Mouse (Mus musculus): ENCODE results near the gene Olfr551.
"Not testable (repeated sequence)": the region's sequence is repeated elsewhere in the genome, so short reads cannot be mapped to it uniquely, and the experiment has no call there.

Olfr551 gene

DNA sequence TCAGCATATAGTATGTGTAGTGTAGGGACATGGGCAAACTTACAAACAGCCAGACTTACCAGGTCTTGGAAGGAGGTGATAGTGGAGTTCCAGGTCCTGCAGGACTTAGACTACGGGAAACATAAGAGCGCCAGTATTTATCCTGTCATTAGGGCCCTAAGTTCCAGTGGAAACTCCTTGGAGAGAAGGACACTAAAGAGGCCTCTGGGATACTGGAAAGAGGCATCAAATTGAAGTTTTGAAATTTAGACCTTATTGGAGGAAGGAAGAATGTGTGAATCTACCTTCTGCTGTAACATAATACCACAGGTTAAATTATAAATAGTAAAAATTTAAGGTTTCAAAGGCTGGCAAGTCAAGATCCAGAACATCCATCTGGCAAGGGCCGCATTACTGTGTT is at the start of gene Olfr551:
Olfr551 (minus strand) TSS at position 101 of the 400 bp plus-strand sequence.
- DNase-seq (ENCODE audit: extremely low read depth, insufficient read length, low spot score), result no peak

DNA sequence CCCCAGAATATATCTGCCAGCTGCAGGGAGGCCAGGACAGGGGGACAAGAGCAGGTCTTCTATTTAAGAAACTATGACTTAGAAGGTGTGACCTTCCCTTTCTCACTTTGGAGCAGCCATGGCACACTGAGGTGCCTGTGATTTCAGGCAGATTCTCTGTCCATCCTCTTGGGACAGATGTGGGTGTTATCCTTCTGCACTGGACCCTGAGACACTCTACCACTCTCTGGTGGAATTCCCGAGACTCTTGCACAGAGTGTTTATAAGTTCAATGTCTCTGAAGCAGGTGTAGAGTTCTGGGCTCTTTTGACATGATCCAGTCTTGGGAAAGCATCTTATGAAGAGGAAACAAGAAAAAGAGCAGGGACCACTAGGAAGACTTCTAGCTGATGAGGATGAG is 46.4 kb upstream of the Olfr551 start, which contains the start of gene Olfr554:
Olfr554 (plus strand) TSS at position 301 of the 400 bp plus-strand sequence.
- DNase-seq (ENCODE audit: extremely low read depth, insufficient read length, low spot score), result no peak

DNA sequence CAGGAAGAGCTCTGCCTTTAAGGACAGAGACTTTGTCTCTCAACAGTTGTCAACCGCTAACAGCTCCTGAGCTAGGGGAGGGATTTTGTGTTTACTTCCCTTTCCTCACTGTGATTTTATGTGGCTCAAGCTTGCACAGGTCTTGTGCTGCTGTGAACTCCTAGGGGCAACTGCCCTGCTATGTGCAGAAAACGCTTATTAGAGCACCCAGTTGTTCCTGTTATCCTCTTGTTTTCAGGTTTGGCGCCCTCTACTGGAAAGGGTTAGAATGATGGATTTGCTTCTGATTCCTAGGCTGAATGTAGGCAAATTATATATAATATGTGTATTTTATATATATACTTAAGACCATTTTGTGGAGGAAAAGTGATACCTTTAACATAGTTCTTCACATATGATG is 45.0 kb upstream of the Olfr551 start:
- no peak for DNase-seq (ENCODE audit: extremely low read depth, insufficient read length, low spot score)

DNA sequence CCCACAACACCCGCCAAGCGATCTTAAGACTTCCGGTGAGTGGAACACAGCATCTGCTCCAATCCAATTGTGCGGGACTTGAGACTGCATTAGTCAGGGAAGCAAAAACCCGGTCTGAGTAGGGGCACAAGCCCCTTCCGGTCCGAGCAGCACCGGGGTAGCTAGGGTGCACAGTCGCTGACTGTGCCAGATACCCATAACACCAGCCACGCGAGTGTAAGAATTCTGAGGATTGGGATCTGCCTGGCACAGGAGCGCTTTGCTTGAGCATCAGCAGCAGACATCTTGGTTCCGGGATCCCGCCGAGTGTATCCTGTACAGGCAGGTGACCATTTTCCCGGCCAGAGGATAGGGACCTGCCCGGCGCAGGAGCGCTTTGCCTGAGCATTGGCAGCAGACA is 28.7 kb upstream of the Olfr551 start:
- not testable (repeated sequence) for DNase-seq (ENCODE audit: extremely low read depth, insufficient read length, low spot score)

- no peak for DNase-seq (ENCODE audit: extremely low read depth, insufficient read length, low spot score)
Measured at GRCm38 (mm10) chr7:102619608-102620007, 27.9 kb upstream of the Olfr551 start.

DNA sequence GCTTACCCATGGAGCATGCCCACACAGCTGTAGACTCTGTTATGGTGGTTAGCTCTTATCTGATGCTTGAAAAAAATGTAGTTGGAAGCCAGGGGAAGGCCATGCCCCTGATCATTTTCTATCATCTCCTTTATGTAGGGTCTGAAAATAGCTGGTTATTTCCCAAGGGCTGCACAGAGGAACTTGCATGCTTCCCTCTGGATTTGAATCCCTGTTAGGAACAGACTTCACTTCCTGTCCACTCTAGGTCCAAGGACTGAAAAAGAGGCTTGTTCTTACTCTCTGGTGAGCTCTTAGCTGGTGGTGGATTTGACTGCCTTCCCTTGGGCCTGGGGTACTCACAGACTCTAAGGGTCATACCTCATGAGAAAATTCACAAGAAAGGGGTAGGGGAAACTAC is 26.4 kb upstream of the Olfr551 start, which contains the start of gene Olfr553:
Olfr553 (minus strand) TSS at position 101 of the 400 bp plus-strand sequence.
- no peak for DNase-seq (ENCODE audit: extremely low read depth, insufficient read length, low spot score)

DNA sequence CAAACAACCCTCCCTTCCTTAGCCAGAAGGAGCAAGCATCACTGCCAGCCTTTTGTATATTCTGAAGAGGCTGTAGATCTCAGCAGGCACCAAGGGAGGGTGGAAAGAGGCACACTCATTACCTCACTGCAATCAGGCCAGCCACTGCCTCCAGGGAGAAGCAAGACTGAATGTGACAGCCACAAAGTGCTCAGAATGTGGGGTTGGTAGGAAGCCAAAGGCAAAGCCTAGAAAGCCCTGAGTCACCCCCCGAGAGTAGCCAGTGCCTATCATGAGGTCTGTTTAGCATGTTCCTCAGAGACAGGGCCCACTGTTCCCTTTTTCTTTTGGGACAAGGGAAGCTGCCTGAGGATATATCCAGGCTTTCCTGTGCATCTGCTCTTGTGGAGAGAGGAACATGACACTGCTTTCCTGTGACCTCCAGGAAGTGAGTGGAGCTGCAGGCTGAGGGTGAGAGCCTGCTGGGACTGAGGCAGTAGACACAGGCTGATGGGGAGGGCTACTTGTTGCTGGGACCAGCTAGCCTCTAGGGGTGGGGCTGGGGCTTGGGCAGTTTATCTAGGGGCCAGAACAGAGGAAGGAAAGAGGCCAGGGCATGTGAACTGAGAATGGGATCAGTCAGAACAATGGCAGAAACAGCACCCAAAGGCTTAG is 5.8 kb upstream of the Olfr551 start, which contains the start of gene Olfr552:
Olfr552 (plus strand) TSS at position 393 of the 654 bp plus-strand sequence.
- DNase-seq (ENCODE audit: extremely low read depth, insufficient read length, low spot score), result peak; percentile 16

DNA sequence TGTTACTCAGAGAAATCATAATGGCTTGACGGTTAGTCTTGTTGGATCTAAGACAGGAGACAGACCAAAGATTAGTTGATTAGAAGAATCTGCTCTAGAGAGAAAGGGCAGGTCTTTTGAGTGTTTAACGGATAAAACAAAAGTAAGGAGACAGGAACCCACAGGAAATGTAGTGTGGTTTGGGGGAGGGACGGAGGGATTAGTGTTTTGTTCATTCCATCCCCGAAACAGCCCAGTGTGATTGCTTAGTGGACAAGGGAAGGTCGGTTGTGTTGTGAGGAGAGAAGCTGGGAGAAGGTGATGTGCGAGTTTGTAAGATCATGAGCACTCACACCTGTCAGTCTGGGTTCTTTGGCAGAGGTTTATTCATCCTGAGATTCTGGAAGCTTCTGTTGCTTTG is 15.7 kb downstream of the Olfr551 start:
- no peak for DNase-seq (ENCODE audit: extremely low read depth, insufficient read length, low spot score)

- no peak for DNase-seq (ENCODE audit: extremely low read depth, insufficient read length, low spot score)
Measured at GRCm38 (mm10) chr7:102573174-102573830, 18.4 kb downstream of the Olfr551 start.

GRCm38 (mm10) chr7:102571142-102571541 is 20.5 kb downstream of the Olfr551 start, which contains the start of gene Olfr550:
Olfr550 (plus strand) TSS chr7:102571442.
- no peak for DNase-seq (ENCODE audit: extremely low read depth, insufficient read length, low spot score)

DNA sequence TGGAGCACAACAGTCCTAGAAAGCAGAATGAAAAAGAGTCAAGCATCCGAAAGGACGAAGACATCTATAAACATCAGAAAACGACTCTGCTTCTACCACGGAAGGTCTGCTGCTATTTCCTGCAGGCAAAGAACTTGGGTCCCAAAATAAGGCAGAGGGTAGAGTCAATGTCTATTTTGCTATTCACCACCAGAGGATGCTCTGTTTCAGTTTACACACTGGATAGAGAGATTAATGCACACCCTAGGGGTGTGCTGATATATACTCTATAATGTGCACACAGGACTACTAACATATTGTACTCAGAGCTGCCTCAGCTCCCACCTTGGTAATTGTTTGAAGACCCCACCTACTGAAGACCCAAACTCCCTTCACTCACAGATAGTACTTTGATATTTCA is 25.5 kb downstream of the Olfr551 start:
- DNase-seq (ENCODE audit: extremely low read depth, insufficient read length, low spot score), result no peak

GRCm38 (mm10) chr7:102564999-102565997 is 26.4 kb downstream of the Olfr551 start, which contains the start of gene Trim21:
Trim21 (minus strand) TSS chr7:102565486.
- peak; percentile 85 for DNase-seq (ENCODE audit: extremely low read depth, insufficient read length, low spot score)

DNA sequence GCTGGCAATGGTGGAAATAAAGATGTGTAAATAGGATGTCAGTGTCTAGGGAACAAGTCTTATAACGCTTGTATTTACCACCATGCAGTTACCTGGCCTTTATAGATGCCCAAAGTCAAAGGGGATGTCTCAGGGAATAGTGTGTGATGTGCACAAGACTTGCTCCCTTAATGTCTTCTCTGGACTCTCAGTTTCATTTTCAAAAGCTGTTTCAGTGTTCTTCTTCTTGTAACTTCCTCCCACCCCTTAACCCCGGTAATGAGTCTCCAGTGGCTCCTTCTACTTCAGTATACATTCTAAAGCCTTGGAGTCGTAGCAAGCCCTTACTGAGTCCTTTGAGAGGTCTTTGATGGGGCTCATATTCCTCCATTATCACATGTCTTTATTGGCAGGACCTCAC is 38.4 kb downstream of the Olfr551 start:
- no peak for DNase-seq (ENCODE audit: extremely low read depth, insufficient read length, low spot score)

- DNase-seq (ENCODE audit: extremely low read depth, insufficient read length, low spot score), result no peak
Measured at GRCm38 (mm10) chr7:102549570-102549969, 42.1 kb downstream of the Olfr551 start, which contains the start of gene Olfr549. Olfr549 (plus strand) TSS chr7:102549870.

DNA sequence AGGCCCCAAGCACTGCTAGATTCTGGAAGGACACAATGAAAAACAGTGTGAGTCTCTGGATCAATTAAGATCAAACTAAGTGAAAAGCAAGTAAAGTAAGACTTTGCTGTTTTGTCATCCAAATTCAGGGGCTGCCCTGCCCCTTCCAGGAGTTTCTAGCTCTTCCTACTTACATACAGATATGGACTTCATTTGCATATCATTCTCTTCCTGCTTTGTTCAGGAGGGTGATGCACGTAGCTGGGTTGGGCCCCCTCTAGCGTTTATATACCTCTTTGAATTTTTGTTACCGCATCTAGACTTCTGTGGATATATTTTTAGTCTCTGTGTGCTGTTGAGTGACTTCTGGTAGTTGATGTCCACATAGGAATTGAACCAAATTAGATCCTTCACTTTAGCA is 50.4 kb downstream of the Olfr551 start:
- DNase-seq (ENCODE audit: extremely low read depth, insufficient read length, low spot score), result no peak

GRCm38 (mm10) chr7:102540596-102540995 is 51.1 kb downstream of the Olfr551 start, which contains the start of gene Olfr548-ps1:
Olfr548-ps1 (plus strand) TSS chr7:102540896.
- no peak for DNase-seq (ENCODE audit: extremely low read depth, insufficient read length, low spot score)

DNA sequence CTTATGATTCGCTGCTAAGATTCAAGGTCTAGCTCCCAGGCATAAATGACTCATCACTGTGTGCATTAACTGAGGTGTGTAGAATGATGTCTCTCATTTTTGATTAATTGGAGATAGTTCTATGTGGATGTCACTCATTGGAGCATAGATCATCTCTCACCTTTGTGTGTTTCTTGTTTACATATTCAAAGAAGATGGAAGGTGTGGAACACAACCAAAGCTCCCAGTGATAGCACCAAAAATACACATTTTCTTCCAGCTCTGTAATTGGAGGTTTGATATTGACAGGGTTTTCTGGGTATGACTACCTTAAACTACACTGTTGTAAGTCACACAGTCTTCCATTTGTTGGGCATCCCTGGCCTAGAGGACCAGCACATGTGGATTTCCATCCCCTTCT is 57.2 kb downstream of the Olfr551 start, which contains the start of gene Olfr547:
Olfr547 (plus strand) TSS at position 301 of the 400 bp plus-strand sequence.
- DNase-seq (ENCODE audit: extremely low read depth, insufficient read length, low spot score), result no peak

Data from 3134 (cell line).